Mouse (Mus musculus): ENCODE results near the gene Npc2. TPM values are rescaled to one million over a fixed set of nuclear protein-coding genes. Genes with fewer than 3 reads are reported as not detected.

The Npc2 gene
- polyA plus RNA-seq, 1 experiment from 2014 or later: 29.7 TPM

GRCm38 (mm10) chr12:84764756-84765155 is 8.2 kb downstream of the Npc2 start:
- H3K9me3 ChIP-seq (ENCODE audit: low read length): no peaks in the 10 kb centered on the region

GRCm38 (mm10) chr12:84763577-84764218 is 9.3 kb downstream of the Npc2 start:
- Histone ChIP-seq H3K36me3 (replicated peaks; ENCODE audit: insufficient read depth, low read length) (peaks cover 35% of the 10 kb centered on the region), H3K4me3 (ENCODE audit: low read depth, low read length) (no peak overlapping the region), H3K27me3 (ENCODE audit: insufficient read depth, low read length) (no peaks in the 10 kb centered on the region), H3K9me3 (ENCODE audit: low read length) (no peaks in the 10 kb centered on the region), H3K4me2 (ENCODE audit: low read depth, low read length) (no peak overlapping the region), H3K9ac (replicated peaks) (no peak overlapping the region), H3K4me1 (ENCODE audit: insufficient read depth) (peaks cover 10% of the 10 kb centered on the region), H3K27ac (ENCODE audit: low read depth) (no peak overlapping the region)
- DNase-seq: no peak
- TF ChIP-seq CTCF (IDR thresholded peaks at IDR 0.05; ENCODE audit: low read depth) (no peak), EP300 (IDR thresholded peaks at IDR 0.05; ENCODE audit: low read depth) (no peak)
- ATAC-seq: no peak
- WGBS (ENCODE audit: insufficient replicate concordance): 77% methylated on average over 13 of the region's 13 CpGs

More at GRCm38 (mm10) chr12:84764756-84765155, 8.2 kb downstream of the Npc2 start:
- 88% methylated on average over 7 of the region's 7 CpGs for WGBS (ENCODE audit: insufficient replicate concordance)
- Histone ChIP-seq H3K4me3 (ENCODE audit: low read depth, low read length) (no peak overlapping the region), H3K27me3 (ENCODE audit: insufficient read depth, low read length) (no peaks in the 10 kb centered on the region), H3K36me3 (replicated peaks; ENCODE audit: insufficient read depth, low read length) (peaks cover 35% of the 10 kb centered on the region), H3K27ac (ENCODE audit: low read depth) (no peak overlapping the region), H3K4me1 (ENCODE audit: insufficient read depth) (peaks cover 19% of the 10 kb centered on the region), H3K4me2 (ENCODE audit: low read depth, low read length) (no peak overlapping the region), H3K9ac (replicated peaks) (no peak overlapping the region)
- ATAC-seq: no peak
- no peak for TF ChIP-seq EP300 (IDR thresholded peaks at IDR 0.05; ENCODE audit: low read depth)
- no peak for TF ChIP-seq CTCF (IDR thresholded peaks at IDR 0.05; ENCODE audit: low read depth)
- DNase-seq: no peak

DNA sequence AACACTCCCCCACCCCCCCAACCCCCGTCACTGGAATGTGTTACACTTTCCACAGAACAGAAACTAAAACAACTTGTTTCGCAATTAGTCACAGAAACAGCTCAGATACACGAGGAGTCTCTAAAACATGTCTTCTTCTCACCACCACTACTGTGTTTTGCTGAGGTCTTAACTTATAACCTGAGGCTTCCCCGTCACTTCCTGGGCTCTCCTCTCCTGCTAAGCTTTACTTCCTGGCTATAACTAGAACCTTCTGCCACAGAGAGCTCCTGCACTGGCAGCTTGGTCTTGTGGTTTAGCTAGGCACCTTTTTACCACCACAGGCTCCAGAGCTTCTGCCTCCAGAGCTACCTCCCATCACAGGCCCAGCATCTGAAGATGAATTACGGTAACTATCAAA is 10.4 kb downstream of the Npc2 start:
- peaks cover 45% of the 10 kb centered on the region for H3K36me3 ChIP-seq (replicated peaks; ENCODE audit: insufficient read depth, low read length)
- no peaks in the 10 kb centered on the region for H3K27me3 ChIP-seq (ENCODE audit: insufficient read depth, low read length)
- H3K9ac ChIP-seq (replicated peaks): no peak overlapping the region
- ATAC-seq (peak; percentile 49), DNase-seq (no peak)
- H3K4me1 ChIP-seq (ENCODE audit: insufficient read depth): peaks cover 8% of the 10 kb centered on the region
- no peak for TF ChIP-seq EP300 (IDR thresholded peaks at IDR 0.05; ENCODE audit: low read depth)
- no peak for TF ChIP-seq CTCF (IDR thresholded peaks at IDR 0.05; ENCODE audit: low read depth)
- H3K4me2 ChIP-seq (ENCODE audit: low read depth, low read length): no peak overlapping the region
- H3K4me3 ChIP-seq (ENCODE audit: low read depth, low read length): no peak overlapping the region
- no peaks in the 10 kb centered on the region for H3K9me3 ChIP-seq (ENCODE audit: low read length)
- WGBS (ENCODE audit: insufficient replicate concordance): 58% methylated on average over 5 of the region's 5 CpGs
- H3K27ac ChIP-seq (ENCODE audit: low read depth): peak overlapping the region; percentile 68; the same call in 1 of the 2 replicates

GRCm38 (mm10) chr12:84759063-84759462 is 13.9 kb downstream of the Npc2 start:
- no peak for ATAC-seq
- 76% methylated on average over 2 of the region's 2 CpGs for WGBS (ENCODE audit: insufficient replicate concordance)
- TF ChIP-seq CTCF (IDR thresholded peaks at IDR 0.05; ENCODE audit: low read depth): peak; percentile 70
- TF ChIP-seq EP300 (IDR thresholded peaks at IDR 0.05; ENCODE audit: low read depth): no peak
- no peaks in the 10 kb centered on the region for H3K27me3 ChIP-seq (ENCODE audit: insufficient read depth, low read length)
- no peaks in the 10 kb centered on the region; the same call in 1 of the 2 replicates for H3K4me1 ChIP-seq (ENCODE audit: insufficient read depth)
- no peak overlapping the region for H3K27ac ChIP-seq (ENCODE audit: low read depth)
- H3K4me2 ChIP-seq (ENCODE audit: low read depth, low read length): no peak overlapping the region
- no peak for DNase-seq
- no peak overlapping the region for H3K9ac ChIP-seq (replicated peaks)
- H3K9me3 ChIP-seq (ENCODE audit: low read length): no peaks in the 10 kb centered on the region
- H3K36me3 ChIP-seq (replicated peaks; ENCODE audit: insufficient read depth, low read length): peaks cover 48% of the 10 kb centered on the region
- no peak overlapping the region for H3K4me3 ChIP-seq (ENCODE audit: low read depth, low read length)

DNA sequence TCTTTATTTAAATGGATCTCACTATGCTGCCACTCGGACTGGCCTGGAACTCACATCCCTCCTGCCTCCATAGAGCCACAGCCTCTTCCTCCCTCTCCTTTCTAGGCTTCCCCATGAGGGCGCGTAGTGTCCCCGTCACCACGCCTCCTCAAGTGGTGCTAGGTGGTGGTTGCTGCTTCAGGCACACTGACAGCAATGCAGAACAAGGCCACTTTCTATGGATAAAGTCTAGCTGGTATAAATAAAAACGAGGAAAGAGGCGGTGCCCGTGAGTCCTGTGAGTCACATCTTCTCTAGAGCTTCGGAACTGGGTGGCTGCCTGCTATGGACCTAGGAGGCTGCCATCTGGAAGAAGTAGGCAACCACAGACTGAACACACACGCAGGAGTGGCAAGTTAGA is 16.9 kb downstream of the Npc2 start:
- no peaks in the 10 kb centered on the region for H3K9me3 ChIP-seq (ENCODE audit: low read length)
- no peak for TF ChIP-seq CTCF (IDR thresholded peaks at IDR 0.05; ENCODE audit: low read depth)
- TF ChIP-seq EP300 (IDR thresholded peaks at IDR 0.05; ENCODE audit: low read depth): no peak
- no peak overlapping the region for H3K9ac ChIP-seq (replicated peaks)
- no peak for ATAC-seq
- H3K27me3 ChIP-seq (ENCODE audit: insufficient read depth, low read length): no peaks in the 10 kb centered on the region
- H3K27ac ChIP-seq (ENCODE audit: low read depth): no peak overlapping the region
- peaks cover 2% of the 10 kb centered on the region; the same call in 1 of the 2 replicates for H3K4me1 ChIP-seq (ENCODE audit: insufficient read depth)
- no peak overlapping the region for H3K4me2 ChIP-seq (ENCODE audit: low read depth, low read length)
- DNase-seq: no peak
- WGBS (ENCODE audit: insufficient replicate concordance): 85% methylated on average over 10 of the region's 10 CpGs
- H3K4me3 ChIP-seq (ENCODE audit: low read depth, low read length): no peak overlapping the region
- peaks cover 40% of the 10 kb centered on the region for H3K36me3 ChIP-seq (replicated peaks; ENCODE audit: insufficient read depth, low read length)

GRCm38 (mm10) chr12:84755008-84755695 is 17.8 kb downstream of the Npc2 start:
- no peak overlapping the region for H3K27ac ChIP-seq (ENCODE audit: low read depth)
- ATAC-seq: no peak
- peak; percentile 85 for DNase-seq
- no peak overlapping the region for H3K4me3 ChIP-seq (ENCODE audit: low read depth, low read length)
- peaks cover 4% of the 10 kb centered on the region; the same call in 1 of the 2 replicates for H3K4me1 ChIP-seq (ENCODE audit: insufficient read depth)
- TF ChIP-seq CTCF (IDR thresholded peaks at IDR 0.05; ENCODE audit: low read depth): peak; percentile 77
- no peak for TF ChIP-seq EP300 (IDR thresholded peaks at IDR 0.05; ENCODE audit: low read depth)
- 61% methylated on average over 16 of the region's 16 CpGs for WGBS (ENCODE audit: insufficient replicate concordance)
- no peaks in the 10 kb centered on the region for H3K27me3 ChIP-seq (ENCODE audit: insufficient read depth, low read length)
- no peaks in the 10 kb centered on the region for H3K9me3 ChIP-seq (ENCODE audit: low read length)
- peaks cover 36% of the 10 kb centered on the region for H3K36me3 ChIP-seq (replicated peaks; ENCODE audit: insufficient read depth, low read length)
- no peak overlapping the region for H3K4me2 ChIP-seq (ENCODE audit: low read depth, low read length)
- no peak overlapping the region for H3K9ac ChIP-seq (replicated peaks)
